Mouse (Mus musculus) liver, embryonic 14.5 days (tissue): ENCODE data around the gene AC134908.4. TPM values are rescaled to one million over a fixed set of nuclear protein-coding genes. Genes with fewer than 3 reads are reported as not detected.

Source experiments
- ATAC-seq: fragments of 200-750 bp; cut with Nextera tagmentation; 2 replicates; pipeline ENCODE4 v1.8.0; 2017; ENCODE audit warnings: moderate number of reproducible peaks, mild to moderate bottlenecking, moderate library complexity; ENCODE audit not compliant: insufficient read depth
- DNase-seq, 3 experiments: peaks; one replicate each; pipeline ENCODE4 v3.0.0-alpha.2; 2012 to 2013; ENCODE audit warnings: low read depth in 3 of 3, low spot score in 3 of 3
- H3K27ac ChIP-seq: fragments of 300-500 bp; sonication (generic); 2 replicates; pipeline ENCODE4 v1.5.1; 2014; ENCODE audit warnings: moderate library complexity, mild to moderate bottlenecking, control low read depth, inconsistent platforms
- H3K27me3 ChIP-seq: fragments of 300-500 bp; sonication (generic); 2 replicates; pipeline ENCODE4 v1.6.1; 2014; ENCODE audit warnings: mild to moderate bottlenecking, low read length, moderate library complexity; ENCODE audit not compliant: control insufficient read depth, insufficient read depth
- H3K36me3 ChIP-seq: fragments of 300-500 bp; sonication (generic); replicated peaks from 2 replicates; pipeline ENCODE4 v1.6.1; 2014; ENCODE audit warnings: low read depth; ENCODE audit not compliant: control insufficient read depth, insufficient read depth
- H3K4me1 ChIP-seq, 2 experiments: fragments of 200-500 bp in 1 of 2; fragments of 300-500 bp in 1 of 2; sonication (generic) in 1 of 2; replicated peaks; 2 replicates each; pipeline ENCODE4 v1.6.1; 2012 to 2014; ENCODE audit warnings: antibody characterized with exemption in 1 of 2, inconsistent platforms in 1 of 2, low read length in 1 of 2; ENCODE audit not compliant: control insufficient read depth in 2 of 2, insufficient read depth in 2 of 2
- H3K4me2 ChIP-seq: fragments of 300-500 bp; sonication (generic); 2 replicates; pipeline ENCODE4 v1.6.1; 2014; ENCODE audit warnings: low read depth, mild to moderate bottlenecking, control low read depth, moderate library complexity
- H3K4me3 ChIP-seq, 2 experiments: fragments of 200-500 bp in 1 of 2; fragments of 300-500 bp in 1 of 2; sonication (generic) in 1 of 2; 2 replicates each; pipeline ENCODE4 v1.5.1; 2012 to 2014; ENCODE audit warnings: low read depth in 2 of 2, low read length in 2 of 2, mild to moderate bottlenecking in 2 of 2, control low read depth in 1 of 2, inconsistent platforms in 1 of 2, moderate library complexity in 1 of 2; ENCODE audit not compliant: insufficient read depth in 1 of 2
- H3K9ac ChIP-seq: fragments of 300-500 bp; sonication (generic); replicated peaks from 2 replicates; pipeline ENCODE4 v1.6.1; 2014; ENCODE audit warnings: mild to moderate bottlenecking, control low read depth, moderate library complexity
- H3K9me3 ChIP-seq: fragments of 300-500 bp; sonication (generic); 2 replicates; pipeline ENCODE4 v1.6.1; 2016; ENCODE audit warnings: low read length, mixed read lengths; ENCODE audit not compliant: control insufficient read depth
- CTCF ChIP-seq: IDR thresholded peaks from 2 replicates; pipeline ENCODE4 v1.5.1; 2016; ENCODE audit warnings: antibody characterized with exemption, low read depth, control low read depth
- EP300 ChIP-seq: IDR thresholded peaks from 2 replicates; pipeline ENCODE4 v1.6.1; 2016; ENCODE audit warnings: antibody characterized with exemption, low read depth
- WGBS: fragments of 180-500 bp; shearing (Covaris S2); extraction: QIAGEN DNeasy Blood & Tissue Kit; methylation state at CpG from one replicate; pipeline ENCODE4 v1.1.7; 2014; ENCODE audit not compliant: insufficient replicate concordance; 5-methylcytosine and 5-hydroxymethylcytosine counted together
- polyA plus RNA-seq, 2 experiments: library from polyadenylated mRNA; depleted of rRNA in 1 of 2; stranded (reverse) in 1 of 2; unstranded in 1 of 2; fragments of >200 nt; fragmentation: Nextera tagmentation in 1 of 2; extraction: Ambion mirVana in 1 of 2; gene quantifications; 2 replicates each; pipeline versions ENCODE4 v1.2.1 to v1.2.3; 2012 to 2014

AC134908.4 gene
- polyA plus RNA-seq (2012; rRNA removed) (not detected in 2 replicates), polyA plus RNA-seq (2014; fragmentation: Nextera tagmentation; extraction: Ambion mirVana) (not detected in 2 replicates)

- Histone ChIP-seq H3K4me3 (peak within 1 kb of the TSS; percentile 57 to 62), H3K27ac (no peak within 1 kb of the TSS), H3K27me3 (no peaks in the 10 kb centered on the region), H3K4me1 (peaks cover 11 to 25% of the 10 kb centered on the region in 2 experiments), H3K4me2 (peak within 1 kb of the TSS; percentile 92), H3K9ac (peak within 1 kb of the TSS; percentile 74), H3K9me3 (no peaks in the 10 kb centered on the region), H3K36me3 (no peaks in the 10 kb centered on the region)
- DNase-seq (no peak), ATAC-seq (no peak)
- WGBS = 44% methylated on average over 6 of the region's 6 CpGs
- TF ChIP-seq EP300 = no peak
- no peak for TF ChIP-seq CTCF
Observed at GRCm38 (mm10) chr17:25795609-25796092, at the start of gene AC134908.4. AC134908.4 (minus strand) TSS chr17:25795659.

- TF ChIP-seq EP300 (no peak), CTCF (peak; percentile 89)
- DNase-seq (peak; percentile 87 to 89 (median 89)), ATAC-seq (peak; percentile 93)
- peak within 1 kb of the TSS; percentile 70 to 75 for H3K4me3 ChIP-seq
- peak within 1 kb of the TSS; percentile 74 for H3K9ac ChIP-seq
- no peaks in the 10 kb centered on the region for H3K27me3 ChIP-seq
- WGBS = under 1% methylated on average over 21 of the region's 21 CpGs
- no peaks in the 10 kb centered on the region for H3K9me3 ChIP-seq
- H3K27ac ChIP-seq = peak within 1 kb of the TSS; percentile 43
- peaks cover 28% of the 10 kb centered on the region for H3K36me3 ChIP-seq
- H3K4me1 ChIP-seq = peaks cover 13 to 15% of the 10 kb centered on the region in 2 experiments
- H3K4me2 ChIP-seq = peak within 1 kb of the TSS; percentile 85
Observed at GRCm38 (mm10) chr17:25844396-25844901, 49.0 kb upstream of the AC134908.4 start, which contains the start of gene Rhot2. Rhot2 (minus strand) TSS chr17:25844851.

GRCm38 (mm10) chr17:25843636-25844395 is 48.4 kb upstream of the AC134908.4 start:
- Histone ChIP-seq H3K36me3 (peaks cover 34% of the 10 kb centered on the region), H3K4me3 (peak overlapping the region; percentile 70 to 75), H3K4me1 (peaks cover 13 to 15% of the 10 kb centered on the region in 2 experiments), H3K27me3 (no peaks in the 10 kb centered on the region), H3K9me3 (no peaks in the 10 kb centered on the region), H3K9ac (peak overlapping the region; percentile 74), H3K27ac (peak overlapping the region; percentile 43), H3K4me2 (peak overlapping the region; percentile 85)
- 2% methylated on average over 36 of the region's 38 CpGs for WGBS
- peak; percentile 63 for ATAC-seq
- no peak for TF ChIP-seq EP300
- peak; percentile 13; the same call in 1 of the 2 replicates for TF ChIP-seq CTCF
- DNase-seq = no peak

GRCm38 (mm10) chr17:25843122-25843521 is 47.7 kb upstream of the AC134908.4 start:
- H3K9me3 ChIP-seq = no peaks in the 10 kb centered on the region
- peaks cover 13 to 15% of the 10 kb centered on the region in 2 experiments for H3K4me1 ChIP-seq
- DNase-seq (no peak), ATAC-seq (no peak)
- peak overlapping the region; percentile 43 for H3K27ac ChIP-seq
- no peaks in the 10 kb centered on the region for H3K27me3 ChIP-seq
- TF ChIP-seq EP300 (no peak), CTCF (no peak)
- H3K36me3 ChIP-seq = peaks cover 36% of the 10 kb centered on the region
- H3K4me3 ChIP-seq = peak overlapping the region; percentile 70 to 75
- 86% methylated on average over 4 of the region's 4 CpGs for WGBS
- peak overlapping the region; percentile 74 for H3K9ac ChIP-seq
- H3K4me2 ChIP-seq = peak overlapping the region; percentile 85

- ATAC-seq (no peak), DNase-seq (no peak)
- no peaks in the 10 kb centered on the region for H3K9me3 ChIP-seq
- H3K27me3 ChIP-seq = no peaks in the 10 kb centered on the region
- no peak overlapping the region for H3K4me3 ChIP-seq
- H3K4me2 ChIP-seq = no peak overlapping the region; the same call in 1 of the 2 replicates
- 80% methylated on average over 3 of the region's 3 CpGs for WGBS
- TF ChIP-seq CTCF (0 out of 2 replicates have a peak, but pooled peaks have one; percentile 1), EP300 (no peak)
- no peak overlapping the region for H3K27ac ChIP-seq
- peaks cover 34% of the 10 kb centered on the region for H3K36me3 ChIP-seq
- H3K4me1 ChIP-seq = peaks cover 13 to 16% of the 10 kb centered on the region in 2 experiments
- H3K9ac ChIP-seq = no peak overlapping the region
Observed at GRCm38 (mm10) chr17:25842509-25842908, 47.0 kb upstream of the AC134908.4 start.
